Mouse (Mus musculus): ENCODE results near the gene BC005537. TPM values are rescaled to one million over a fixed set of nuclear protein-coding genes. Genes with fewer than 3 reads are reported as not detected.

BC005537 gene
- total RNA-seq, 2 experiments from 2014 or later = 44.6 to 46.4 TPM

GRCm38 (mm10) chr13:24798686-24799085, 2.8 kb upstream of the BC005537 start:
- intact Hi-C loops (cut with DNase I) = no loop called here
- no peak for DNase-seq

GRCm38 (mm10) chr13:24799378-24799777, 2.1 kb upstream of the BC005537 start:
- intact Hi-C loops (cut with DNase I) = no loop called here

GRCm38 (mm10) chr13:24799925-24800673, 1.4 kb upstream of the BC005537 start:
- DNase-seq = peak; percentile 23 to 56

More at GRCm38 (mm10) chr13:24799378-24799777, 2.1 kb upstream of the BC005537 start:
- DNase-seq = no peak

DNA sequence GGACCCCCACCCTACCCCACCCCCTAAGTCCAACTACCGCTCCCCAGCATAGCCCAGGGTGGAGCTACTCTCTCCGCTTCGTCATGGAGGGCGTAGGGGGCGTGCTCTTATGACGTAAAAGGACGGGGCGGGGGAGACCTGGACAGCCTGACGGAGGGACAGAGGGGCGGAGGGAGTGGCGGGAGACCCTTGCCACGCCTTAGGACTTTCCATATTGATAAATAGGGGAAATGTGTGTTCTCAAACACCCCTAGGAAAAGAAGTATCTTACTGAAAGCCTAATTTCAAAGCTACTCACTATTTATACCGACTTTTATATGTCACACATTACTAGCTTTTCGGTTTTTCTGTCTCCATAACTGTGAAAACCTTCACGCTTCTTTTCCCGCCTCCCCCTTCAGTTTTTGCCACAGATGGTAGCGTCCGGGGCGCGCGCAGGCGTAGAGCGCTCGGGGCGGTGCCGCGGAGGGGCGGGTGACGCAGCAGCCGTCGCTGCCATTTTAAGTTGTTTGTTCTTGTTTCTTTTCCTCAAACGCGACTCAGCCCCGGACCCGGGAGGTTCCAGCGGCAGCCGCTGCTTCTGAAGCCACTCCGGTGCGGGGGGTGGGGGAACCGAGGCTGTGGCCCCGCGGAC, 666 bp upstream of the BC005537 start:
- intact Hi-C loops (cut with DNase I) = loop anchor here (5.0 kb wide), 1 partner anchor 38 kb away; the partner anchor contains the start of gene Gmnn
- DNase-seq = peak; percentile 93 to 96

More at GRCm38 (mm10) chr13:24799925-24800673, 1.4 kb upstream of the BC005537 start:
- intact Hi-C loops (cut with DNase I) = loop anchor here (5.0 kb wide), 1 partner anchor 38 kb away; the partner anchor contains the start of gene Gmnn

- intact Hi-C loops (cut with DNase I) = loop anchor here (5.0 kb wide), 1 partner anchor 40 kb away; the partner anchor contains the start of gene Gmnn
- DNase-seq = peak in 1 of 2 experiments; percentile 24
These were observed 754 bp downstream of the BC005537 start for GRCm38 (mm10) chr13:24802131-24802691.

- DNase-seq = no peak
These were observed 1.7 kb downstream of the BC005537 start for GRCm38 (mm10) chr13:24803196-24803595.

DNA sequence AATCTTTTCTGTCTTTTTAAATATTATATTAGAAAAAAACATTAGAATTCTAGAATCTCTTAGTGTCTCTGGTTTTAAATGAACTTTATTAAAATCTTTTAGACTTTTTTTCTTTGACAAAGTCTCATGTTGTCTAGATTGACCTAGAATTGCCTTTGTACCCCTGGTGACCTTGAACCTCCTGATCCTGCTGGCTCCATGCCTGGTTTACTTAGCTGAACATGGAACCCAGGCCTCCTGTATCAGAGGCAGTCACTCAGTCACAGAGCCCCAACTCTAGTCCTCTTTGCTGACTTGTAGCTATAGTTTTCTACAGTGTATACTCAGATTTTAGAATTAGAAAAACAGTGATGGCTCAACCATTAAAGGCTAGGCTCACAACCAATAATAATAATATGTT, 4.6 kb downstream of the BC005537 start:
- intact Hi-C loops (cut with DNase I) = no loop called here
- DNase-seq = no peak

More at GRCm38 (mm10) chr13:24803196-24803595, 1.7 kb downstream of the BC005537 start:
- intact Hi-C loops (cut with DNase I) = loop anchor here (5.0 kb wide), 1 partner anchor 41 kb away; the partner anchor contains the start of gene Gmnn

DNA sequence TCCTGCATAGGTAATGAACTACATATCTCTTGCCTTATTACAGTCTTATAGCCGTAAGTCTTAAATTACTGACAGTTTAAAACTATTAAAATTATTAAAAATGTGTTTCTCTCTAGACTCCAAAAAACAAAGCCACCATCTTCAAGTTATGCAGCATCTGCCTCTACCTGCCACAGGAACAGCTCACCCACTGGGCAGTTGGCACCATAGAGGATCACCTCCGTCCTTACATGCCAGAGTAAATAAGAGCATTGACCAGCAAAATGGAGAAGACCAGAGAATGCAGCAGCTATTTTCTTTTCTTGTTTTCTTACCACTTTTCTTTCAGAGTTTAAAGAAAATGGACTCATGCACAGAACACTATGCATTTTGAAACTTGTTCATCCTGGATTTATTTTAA, 11.1 kb downstream of the BC005537 start:
- intact Hi-C loops (cut with DNase I) = no loop called here
- no peak for DNase-seq

GRCm38 (mm10) chr13:24814616-24815015, 13.2 kb downstream of the BC005537 start:
- no peak for DNase-seq
- intact Hi-C loops (cut with DNase I) = no loop called here

GRCm38 (mm10) chr13:24816125-24817092, 15.0 kb downstream of the BC005537 start:
- intact Hi-C loops (cut with DNase I) = no loop called here
- DNase-seq = no peak

DNA sequence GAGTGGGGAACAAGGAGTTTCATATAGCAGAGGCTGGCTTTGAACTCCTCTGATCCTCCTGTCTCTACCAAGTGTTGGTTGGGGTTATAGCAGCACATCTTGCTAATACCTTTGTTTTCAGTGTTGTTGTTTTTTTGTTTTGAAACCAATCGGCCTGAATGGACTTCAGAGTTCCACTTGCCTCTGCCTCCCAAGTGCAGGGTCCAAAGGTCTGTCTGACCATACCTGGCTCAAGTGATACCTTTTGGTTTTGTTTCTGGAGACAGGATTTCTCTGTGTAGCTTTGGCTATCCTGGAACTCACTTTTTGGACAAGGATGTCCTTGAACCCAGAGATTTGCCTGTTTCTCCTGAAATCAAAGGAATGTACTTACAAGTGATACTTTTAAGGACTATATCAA, 18.5 kb downstream of the BC005537 start:
- no peak for DNase-seq
- intact Hi-C loops (cut with DNase I) = no loop called here

GRCm38 (mm10) chr13:24822663-24823343, 21.3 kb downstream of the BC005537 start:
- DNase-seq = no peak
- intact Hi-C loops (cut with DNase I) = no loop called here

GRCm38 (mm10) chr13:24824647-24825046, 23.2 kb downstream of the BC005537 start:
- intact Hi-C loops (cut with DNase I) = no loop called here
- no peak for DNase-seq

GRCm38 (mm10) chr13:24825587-24825986, 24.1 kb downstream of the BC005537 start:
- no peak for DNase-seq
- intact Hi-C loops (cut with DNase I) = no loop called here

DNA sequence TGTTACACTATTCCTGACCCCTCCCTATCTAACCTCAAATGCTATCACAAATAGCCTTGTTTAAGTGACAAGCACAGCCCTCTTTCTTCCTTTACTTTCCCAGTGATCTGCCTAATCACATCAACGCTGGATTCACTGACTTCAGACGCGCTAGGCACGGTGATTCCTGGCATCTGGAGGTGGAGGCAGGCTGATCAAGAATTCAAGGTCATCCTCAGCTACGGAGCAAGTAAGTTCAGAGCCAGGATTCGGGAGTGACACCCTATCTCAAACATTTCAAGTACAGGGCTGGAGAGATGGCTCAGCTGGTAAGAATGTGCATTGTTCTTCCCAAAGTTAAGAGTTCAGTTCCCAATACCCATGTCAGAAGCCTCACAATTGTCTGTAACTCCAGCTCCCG, 24.7 kb downstream of the BC005537 start:
- no peak for DNase-seq
- intact Hi-C loops (cut with DNase I) = no loop called here

DNA sequence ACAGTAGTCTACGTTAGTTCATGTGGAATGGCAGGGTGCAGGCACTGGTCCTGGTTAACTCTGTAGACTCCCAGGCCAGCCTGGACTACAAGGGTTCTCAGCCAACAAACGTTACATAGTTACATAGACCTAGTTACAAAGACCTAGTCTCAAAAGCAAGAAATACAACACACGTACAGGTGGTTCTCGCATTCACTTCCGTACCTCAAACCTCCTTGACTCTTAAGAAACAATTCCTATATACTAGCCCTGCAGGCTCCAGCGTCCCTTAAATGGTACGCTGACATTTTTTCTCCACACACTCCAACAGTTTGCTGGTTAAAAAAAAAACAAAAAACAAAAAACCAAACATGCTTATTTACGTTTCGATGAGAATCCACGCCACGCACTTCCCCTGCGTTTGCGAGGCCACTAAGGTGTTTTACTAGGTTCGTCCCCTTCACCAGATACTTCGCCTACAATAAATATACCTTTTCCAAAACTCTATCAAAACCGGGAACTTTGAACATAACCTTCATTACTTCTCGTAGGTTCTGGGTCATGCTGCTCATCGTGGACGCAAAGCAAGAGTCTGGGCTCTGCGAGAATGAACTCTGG, 29.4 kb downstream of the BC005537 start:
- intact Hi-C loops (cut with DNase I) = no loop called here
- DNase-seq = no peak

GRCm38 (mm10) chr13:24831353-24832130, 30.1 kb downstream of the BC005537 start, which contains the start of the genes Acot13 and Tdp2:
Gene Acot13, minus strand, starts transcription at chr13:24831540.
Gene Tdp2, plus strand, starts transcription at chr13:24831679.
- intact Hi-C loops (cut with DNase I) = no loop called here
- peak; percentile 90 to 93 for DNase-seq

GRCm38 (mm10) chr13:24832131-24832810, 30.8 kb downstream of the BC005537 start:
- DNase-seq = no peak
- intact Hi-C loops (cut with DNase I) = no loop called here
